Mouse (Mus musculus) kidney, postnatal 0 days (tissue): ENCODE data around the gene Spc24. TPM values are rescaled to one million over a fixed set of nuclear protein-coding genes. Genes with fewer than 3 reads are reported as not detected.
"Not testable (repeated sequence)": the region's sequence is repeated elsewhere in the genome, so short reads cannot be mapped to it uniquely, and the experiment has no call there.

ENCODE experiments used
- ATAC-seq: fragments of 200-750 bp; cut with Nextera tagmentation; replicated peaks from 2 replicates; pipeline ENCODE4 v1.8.0; 2017; ENCODE audit warnings: low read depth, moderate number of reproducible peaks, moderate TSS enrichment, moderate library complexity; ENCODE audit not compliant: low FRiP score
- DNase-seq: peaks from one replicate; pipeline ENCODE4 v3.0.0-alpha.2; 2016; ENCODE audit warnings: low spot score
- H3K27ac ChIP-seq: fragments of 300-500 bp; sonication (generic); 2 replicates; pipeline ENCODE4 v1.5.1; 2014; ENCODE audit warnings: mild to moderate bottlenecking
- H3K27me3 ChIP-seq: fragments of 300-500 bp; sonication (generic); 2 replicates; pipeline ENCODE4 v1.6.1; 2014; ENCODE audit warnings: low read length, mixed read lengths; ENCODE audit not compliant: insufficient read depth
- H3K36me3 ChIP-seq: fragments of 300-500 bp; sonication (generic); 2 replicates; pipeline ENCODE4 v1.6.1; 2014; ENCODE audit warnings: low read length, mixed read lengths; ENCODE audit not compliant: insufficient read depth
- H3K4me1 ChIP-seq: fragments of 300-500 bp; sonication (generic); replicated peaks from 2 replicates; pipeline ENCODE4 v1.6.1; 2014; ENCODE audit warnings: antibody characterized with exemption, low read length, mixed read lengths; ENCODE audit not compliant: insufficient read depth
- H3K4me2 ChIP-seq: fragments of 300-500 bp; sonication (generic); 2 replicates; pipeline ENCODE4 v1.6.1; 2014; ENCODE audit warnings: mild to moderate bottlenecking, low read length, moderate library complexity, mixed read lengths
- H3K4me3 ChIP-seq: fragments of 300-500 bp; sonication (generic); replicated peaks from 2 replicates; pipeline ENCODE4 v1.5.1; 2014; ENCODE audit warnings: low read depth, low read length
- H3K9ac ChIP-seq: fragments of 300-500 bp; sonication (generic); 2 replicates; pipeline ENCODE4 v1.6.1; 2014; ENCODE audit warnings: low read depth, low read length
- H3K9me3 ChIP-seq: fragments of 300-500 bp; sonication (generic); replicated peaks from 2 replicates; pipeline ENCODE4 v1.6.1; 2016; ENCODE audit warnings: low read length, inconsistent platforms, mixed read lengths
- CTCF ChIP-seq: IDR thresholded peaks from 2 replicates; pipeline ENCODE4 v1.5.1; 2016; ENCODE audit warnings: antibody characterized with exemption, low read depth, mild to moderate bottlenecking, moderate library complexity
- WGBS: fragments of 180-500 bp; shearing (Covaris S2); extraction: QIAGEN DNeasy Blood & Tissue Kit; methylation state at CpG from one replicate; pipeline ENCODE4 v1.1.7; 2014; 5-methylcytosine and 5-hydroxymethylcytosine counted together
- polyA plus RNA-seq: library from polyadenylated mRNA; unstranded; fragments of >200 nt; fragmentation: Nextera tagmentation; extraction: Ambion mirVana; gene quantifications from 2 replicates; pipeline ENCODE4 v1.2.1, GENCODE M21; 2015

Gene Spc24
- polyA plus RNA-seq, 1 experiment from 2014 or later: 55.1 TPM

- Histone ChIP-seq H3K9me3 (no peaks in the 10 kb centered on the region), H3K4me1 (peaks cover 22% of the 10 kb centered on the region), H3K4me2 (peak overlapping the region; percentile 69), H3K4me3 (no peak overlapping the region), H3K9ac (no peak overlapping the region), H3K27me3 (no peaks in the 10 kb centered on the region), H3K36me3 (peaks cover 25% of the 10 kb centered on the region), H3K27ac (no peak overlapping the region)
- ATAC-seq (no peak), DNase-seq (no peak)
- TF ChIP-seq CTCF: no peak
- 77% methylated on average over 5 of the region's 5 CpGs for WGBS
Observed at GRCm38 (mm10) chr9:21795579-21795978, 35.5 kb upstream of the Spc24 start.

DNA sequence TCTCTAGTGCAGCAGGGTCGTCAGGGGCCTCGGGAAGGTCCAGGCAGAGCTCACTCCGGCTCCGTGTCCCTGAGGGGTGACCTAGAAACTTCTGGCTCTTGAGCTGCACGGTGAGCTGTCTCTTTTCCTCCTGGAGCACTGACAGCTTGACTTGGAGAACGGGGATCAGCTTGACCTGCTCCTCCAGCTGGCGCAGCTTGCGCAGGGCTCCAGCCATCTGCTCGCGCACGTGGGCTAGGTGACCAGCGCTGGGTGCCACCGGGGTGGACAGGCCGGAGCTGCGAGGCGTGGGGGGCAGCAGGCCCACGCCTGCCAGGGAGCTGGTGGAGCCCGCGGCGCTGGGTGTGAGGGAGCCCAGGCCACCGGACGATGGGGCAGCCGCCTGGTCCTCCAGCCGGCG lies 34.8 kb upstream of the Spc24 start:
- no peak for TF ChIP-seq CTCF
- ATAC-seq (no peak), DNase-seq (no peak)
- WGBS: 96% methylated on average over 25 of the region's 25 CpGs
- no peaks in the 10 kb centered on the region for H3K27me3 ChIP-seq
- H3K9me3 ChIP-seq: no peaks in the 10 kb centered on the region
- no peak overlapping the region for H3K9ac ChIP-seq
- peaks cover 26% of the 10 kb centered on the region for H3K4me1 ChIP-seq
- no peak overlapping the region for H3K27ac ChIP-seq
- peaks cover 25% of the 10 kb centered on the region for H3K36me3 ChIP-seq
- no peak overlapping the region for H3K4me3 ChIP-seq
- H3K4me2 ChIP-seq: no peak overlapping the region

DNA sequence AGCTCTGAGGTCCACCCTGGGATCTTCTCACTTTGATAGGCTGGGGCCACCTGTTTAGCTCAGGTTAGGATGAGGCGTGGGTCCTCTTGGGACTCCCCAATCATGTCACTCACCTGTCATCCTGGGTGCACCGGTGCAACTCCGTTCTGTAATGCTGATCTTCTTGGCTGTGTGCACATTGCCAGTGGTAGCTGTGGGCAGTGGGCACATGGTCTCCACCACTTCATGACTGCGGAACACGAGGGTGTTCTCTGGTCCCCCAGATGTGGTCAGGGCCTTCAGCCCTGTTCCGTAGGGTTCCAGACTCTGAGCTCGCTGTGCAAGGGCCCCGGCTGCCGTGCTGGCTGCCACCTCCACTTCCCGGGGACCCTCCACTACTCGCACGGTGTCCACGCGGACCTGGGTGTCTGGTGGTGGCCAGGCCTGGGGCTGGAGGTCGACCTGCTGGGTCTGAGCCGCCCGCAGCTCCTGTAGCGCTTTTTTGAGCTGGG lies 34.3 kb upstream of the Spc24 start:
- DNase-seq (no peak), ATAC-seq (no peak)
- 92% methylated on average over 18 of the region's 18 CpGs for WGBS
- no peaks in the 10 kb centered on the region for H3K9me3 ChIP-seq
- no peaks in the 10 kb centered on the region for H3K27me3 ChIP-seq
- H3K4me3 ChIP-seq: no peak overlapping the region
- peaks cover 26% of the 10 kb centered on the region for H3K4me1 ChIP-seq
- H3K36me3 ChIP-seq: peaks cover 27% of the 10 kb centered on the region
- no peak overlapping the region for H3K4me2 ChIP-seq
- H3K9ac ChIP-seq: no peak overlapping the region
- no peak overlapping the region for H3K27ac ChIP-seq
- TF ChIP-seq CTCF: no peak

DNA sequence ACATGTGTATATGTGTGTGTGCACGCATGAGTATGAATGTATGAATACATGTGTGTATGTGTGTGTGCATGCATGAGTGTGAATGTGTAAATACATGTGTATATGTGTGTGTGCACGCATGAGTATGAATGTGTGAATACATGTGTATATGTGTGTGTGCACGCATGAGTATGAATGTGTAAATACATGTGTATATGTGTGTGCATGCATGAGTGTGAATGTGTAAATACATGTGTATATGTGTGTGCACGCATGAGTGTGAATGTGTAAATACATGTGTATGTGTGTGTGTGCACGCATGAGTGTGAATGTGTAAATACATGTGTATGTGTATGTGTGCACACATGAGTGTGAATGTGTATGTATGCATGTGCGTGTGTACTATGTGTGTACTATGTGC lies 33.4 kb upstream of the Spc24 start:
- H3K4me1 ChIP-seq: peaks cover 26% of the 10 kb centered on the region
- 98% methylated on average over 6 of the region's 6 CpGs for WGBS

DNA sequence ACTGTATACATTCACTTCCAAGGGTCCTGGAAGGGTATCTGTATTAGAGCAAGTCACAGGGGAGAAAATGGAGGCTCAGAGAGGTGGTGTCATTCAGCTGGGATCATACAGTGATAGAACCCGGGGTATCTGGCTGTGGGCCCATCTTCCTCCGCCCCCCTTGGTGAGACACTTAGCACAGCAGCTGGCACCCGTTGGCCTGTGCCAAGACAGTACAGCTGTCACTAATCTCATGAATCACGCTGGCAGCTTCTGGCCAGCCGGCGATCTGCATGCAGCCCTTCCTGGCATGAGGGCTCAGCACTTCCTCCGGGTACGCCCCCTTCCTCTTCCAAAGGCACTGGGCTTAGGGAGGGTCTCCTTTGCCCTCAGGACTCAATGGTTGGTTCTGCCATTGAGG lies 32.5 kb upstream of the Spc24 start:
- H3K4me3 ChIP-seq: no peak overlapping the region
- no peaks in the 10 kb centered on the region for H3K9me3 ChIP-seq
- H3K36me3 ChIP-seq: peaks cover 36% of the 10 kb centered on the region
- TF ChIP-seq CTCF: no peak
- DNase-seq (peak; percentile 45), ATAC-seq (peak; percentile 21)
- peaks cover 26% of the 10 kb centered on the region for H3K4me1 ChIP-seq
- H3K4me2 ChIP-seq: peak overlapping the region; percentile 21
- 27% methylated on average over 8 of the region's 8 CpGs for WGBS
- no peak overlapping the region for H3K27ac ChIP-seq
- no peaks in the 10 kb centered on the region for H3K27me3 ChIP-seq
- no peak overlapping the region for H3K9ac ChIP-seq

More for the DNA sequence above, 33.4 kb upstream of the Spc24 start:
- H3K9me3 ChIP-seq, DNase-seq, H3K27me3 ChIP-seq, H3K4me2 ChIP-seq, H3K4me3 ChIP-seq, ATAC-seq, H3K9ac ChIP-seq, H3K27ac ChIP-seq: not testable (repeated sequence)
- peaks cover 32% of the 10 kb centered on the region for H3K36me3 ChIP-seq

- peak; percentile 44 for DNase-seq
- no peaks in the 10 kb centered on the region for H3K9me3 ChIP-seq
- no peak overlapping the region for H3K9ac ChIP-seq
- H3K4me2 ChIP-seq: no peak overlapping the region
- no peaks in the 10 kb centered on the region for H3K27me3 ChIP-seq
- H3K4me1 ChIP-seq: peaks cover 25% of the 10 kb centered on the region
- peaks cover 36% of the 10 kb centered on the region for H3K36me3 ChIP-seq
- no peak overlapping the region for H3K27ac ChIP-seq
- no peak for TF ChIP-seq CTCF
- WGBS: 70% methylated on average over 8 of the region's 8 CpGs
- no peak overlapping the region for H3K4me3 ChIP-seq
- no peak for ATAC-seq
Observed at GRCm38 (mm10) chr9:21791861-21792260, 31.8 kb upstream of the Spc24 start.

DNA sequence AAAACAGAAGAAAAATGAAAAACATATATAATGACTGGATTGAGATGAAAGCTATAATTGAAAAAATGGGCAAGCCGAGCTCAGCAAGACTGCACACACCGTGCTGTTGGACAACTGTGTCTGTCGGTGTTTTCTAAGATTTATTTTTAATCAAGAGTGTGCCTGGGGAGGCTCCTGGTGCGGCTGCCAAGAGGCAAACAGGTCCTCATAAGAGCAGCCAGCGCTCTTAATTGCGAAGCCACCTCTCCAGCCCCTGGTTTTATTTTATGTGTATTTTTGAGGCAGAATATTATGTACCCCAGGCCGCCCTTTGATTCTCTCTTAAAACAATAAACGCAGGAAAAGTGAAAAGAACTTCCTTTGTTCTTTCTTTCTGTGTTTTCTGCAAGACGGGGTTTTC lies 28.1 kb upstream of the Spc24 start:
- no peaks in the 10 kb centered on the region for H3K27me3 ChIP-seq
- no peak overlapping the region for H3K27ac ChIP-seq

More for the DNA sequence above, 28.1 kb upstream of the Spc24 start:
- H3K4me2 ChIP-seq: no peak overlapping the region
- DNase-seq: no peak
- TF ChIP-seq CTCF: no peak
- H3K9me3 ChIP-seq: no peaks in the 10 kb centered on the region
- no peak overlapping the region for H3K9ac ChIP-seq
- ATAC-seq: no peak
- peaks cover 14% of the 10 kb centered on the region for H3K4me1 ChIP-seq
- 66% methylated on average over 9 of the region's 9 CpGs for WGBS
- no peak overlapping the region for H3K4me3 ChIP-seq
- peaks cover 25% of the 10 kb centered on the region for H3K36me3 ChIP-seq
